Mouse (Mus musculus) bone marrow, adult 2 months (tissue): ENCODE results near the gene Cldn4.

Experiments
- CTCF ChIP-seq: fragments of 200-500 bp; IDR thresholded peaks from 2 replicates; pipeline ENCODE4 v1.5.1; 2011; ENCODE audit warnings: low read length, control low read depth; ENCODE audit not compliant: control insufficient read depth, insufficient read depth
- POLR2A ChIP-seq: fragments of 200-500 bp; IDR thresholded peaks from 2 replicates; pipeline ENCODE4 v1.6.1; 2011; ENCODE audit warnings: low read depth, mild to moderate bottlenecking, control low read depth, low read length, borderline replicate concordance; ENCODE audit not compliant: control insufficient read depth

DNA sequence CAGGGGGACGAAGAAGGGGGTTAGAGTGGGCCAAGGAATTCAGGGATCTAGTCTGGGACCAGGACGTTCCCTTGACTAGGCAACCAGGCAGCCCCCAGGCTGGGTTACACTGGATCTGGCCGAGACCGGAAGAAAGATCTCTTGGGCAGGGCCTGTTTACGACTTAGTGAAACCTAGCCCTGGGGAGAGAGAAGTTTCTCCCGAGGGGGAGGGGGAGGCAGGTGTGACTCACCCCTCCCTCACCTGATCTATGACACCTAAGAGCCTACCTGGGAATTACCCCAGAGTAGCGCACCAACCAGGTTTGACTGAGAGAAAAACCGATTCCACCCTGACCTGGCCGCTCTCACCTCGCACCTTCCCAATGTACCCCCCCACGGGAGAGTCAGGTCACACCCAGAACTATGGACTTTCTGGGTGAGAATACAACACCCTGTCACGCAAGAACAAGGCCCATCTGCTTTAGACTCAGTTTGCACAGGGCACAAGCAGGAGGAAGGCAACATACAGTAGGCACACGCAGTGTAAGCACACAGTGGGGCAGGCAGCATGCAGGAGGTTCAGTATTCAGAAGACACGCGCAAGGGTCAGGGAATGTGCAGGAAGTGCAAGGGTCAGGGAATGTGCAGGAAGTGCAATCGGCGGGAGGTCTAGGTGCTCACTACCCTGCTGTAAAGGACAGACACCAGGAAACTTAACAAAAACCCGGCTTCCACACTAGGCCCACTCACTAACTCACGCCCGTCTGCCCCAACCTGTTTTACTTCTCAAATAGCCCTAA is 20.6 kb upstream of the Cldn4 start:
- TF ChIP-seq CTCF: no peak
- no peak for TF ChIP-seq POLR2A
